Mouse (Mus musculus): ENCODE data around the gene Asna1. TPM values are rescaled to one million over a fixed set of nuclear protein-coding genes. Genes with fewer than 3 reads are reported as not detected.

The Asna1 gene
- polyA plus RNA-seq, 1 experiment, result 266 TPM

DNA sequence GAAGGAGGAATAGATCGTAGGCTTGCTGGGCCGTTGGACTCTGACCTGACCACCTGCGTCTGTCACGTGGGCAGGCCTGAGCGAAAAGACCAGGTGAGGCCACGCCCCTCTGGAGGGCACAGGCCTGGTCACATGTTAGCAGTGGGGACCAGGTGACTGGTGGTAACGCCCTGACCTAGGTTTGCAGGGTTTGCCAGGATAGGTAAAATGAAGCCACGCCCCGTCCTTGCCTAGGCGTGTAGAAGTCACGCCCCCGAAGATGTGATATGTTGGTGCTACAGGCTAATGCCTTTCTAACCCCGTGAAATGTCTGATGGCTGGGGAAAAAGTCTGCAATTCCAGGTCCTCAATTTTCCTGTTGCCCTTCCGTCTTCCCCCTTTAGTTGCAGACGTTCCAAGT lies 34.2 kb downstream of the Asna1 start:
- DNase-seq, result peak; percentile 97
- Histone ChIP-seq H3K27me3 (replicated peaks; ENCODE audit: control insufficient read depth, insufficient read depth, low read length) (no peaks in the 10 kb centered on the region), H3K4me1 (ENCODE audit: control insufficient read depth, insufficient read depth, low read length) (peaks cover 8% of the 10 kb centered on the region; the same call in 1 of the 2 replicates), H3K27ac (ENCODE audit: insufficient read depth, low read depth, low read length) (peak overlapping the region; percentile 90), H3K36me3 (ENCODE audit: control insufficient read depth, insufficient read depth, low read length) (no peaks in the 10 kb centered on the region), H3K4me3 (ENCODE audit: insufficient read depth, low read depth, low read length) (peak overlapping the region; percentile 60)
- 4% methylated on average over 15 of the region's 15 CpGs for WGBS
- no peak for TF ChIP-seq POLR2A (IDR thresholded peaks at IDR 0.05; ENCODE audit: low read depth, low read length)
- no peak for TF ChIP-seq CTCF (conservative IDR thresholded peaks at IDR 0.05; ENCODE audit: insufficient read depth, insufficient read length, low read depth, low read length)

- peaks cover 8% of the 10 kb centered on the region; the same call in 1 of the 2 replicates for H3K4me1 ChIP-seq (ENCODE audit: control insufficient read depth, insufficient read depth, low read length)
- H3K27ac ChIP-seq (ENCODE audit: insufficient read depth, low read depth, low read length), result peak within 1 kb of the TSS; percentile 90
- under 1% methylated on average over 28 of the region's 28 CpGs for WGBS
- H3K4me3 ChIP-seq (ENCODE audit: insufficient read depth, low read depth, low read length), result peak within 1 kb of the TSS; percentile 60
- peak; percentile 99 for DNase-seq
- H3K36me3 ChIP-seq (ENCODE audit: control insufficient read depth, insufficient read depth, low read length), result no peaks in the 10 kb centered on the region
- no peaks in the 10 kb centered on the region for H3K27me3 ChIP-seq (replicated peaks; ENCODE audit: control insufficient read depth, insufficient read depth, low read length)
- no peak for TF ChIP-seq POLR2A (IDR thresholded peaks at IDR 0.05; ENCODE audit: low read depth, low read length)
- peak; percentile 98 for TF ChIP-seq CTCF (conservative IDR thresholded peaks at IDR 0.05; ENCODE audit: insufficient read depth, insufficient read length, low read depth, low read length)
These were observed 34.7 kb downstream of the Asna1 start, which contains the start of gene Hook2 for GRCm38 (mm10) chr8:84990349-84990748. TSS of gene Hook2 (plus strand) at chr8:84990603.

DNA sequence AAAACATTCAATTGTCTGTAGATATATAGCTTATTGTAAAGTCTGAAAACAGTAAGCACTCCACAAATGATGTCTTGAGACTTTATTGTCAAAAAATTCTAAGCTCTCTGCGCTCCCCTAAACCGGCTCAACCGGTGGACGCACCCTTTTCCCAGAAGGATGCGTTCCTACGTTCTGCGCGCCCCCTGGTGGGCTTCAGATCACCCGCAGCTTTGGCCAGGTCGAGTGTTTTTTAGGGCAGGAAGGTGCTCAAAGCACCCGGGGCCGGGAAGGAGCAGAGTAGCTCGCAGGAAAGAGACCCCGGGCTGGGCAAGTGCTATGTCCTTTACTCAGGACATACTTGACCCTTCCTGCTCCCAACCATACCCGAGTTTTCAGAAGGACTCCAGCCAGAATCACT lies 35.3 kb downstream of the Asna1 start:
- H3K27me3 ChIP-seq (replicated peaks; ENCODE audit: control insufficient read depth, insufficient read depth, low read length), result no peaks in the 10 kb centered on the region
- peak; percentile 96 for DNase-seq
- WGBS, result 0% methylated on average over 15 of the region's 15 CpGs
- peak; percentile 89 for TF ChIP-seq CTCF (conservative IDR thresholded peaks at IDR 0.05; ENCODE audit: insufficient read depth, insufficient read length, low read depth, low read length)
- no peak for TF ChIP-seq POLR2A (IDR thresholded peaks at IDR 0.05; ENCODE audit: low read depth, low read length)
- H3K4me1 ChIP-seq (ENCODE audit: control insufficient read depth, insufficient read depth, low read length), result peaks cover 13% of the 10 kb centered on the region; the same call in 1 of the 2 replicates
- H3K27ac ChIP-seq (ENCODE audit: insufficient read depth, low read depth, low read length), result peak overlapping the region; percentile 63
- H3K4me3 ChIP-seq (ENCODE audit: insufficient read depth, low read depth, low read length), result peak overlapping the region; percentile 50
- H3K36me3 ChIP-seq (ENCODE audit: control insufficient read depth, insufficient read depth, low read length), result no peaks in the 10 kb centered on the region

GRCm38 (mm10) chr8:84989311-84989731 lies 35.8 kb downstream of the Asna1 start:
- peak; percentile 95 for DNase-seq
- 8% methylated on average over 15 of the region's 15 CpGs for WGBS
- Histone ChIP-seq H3K4me1 (ENCODE audit: control insufficient read depth, insufficient read depth, low read length) (peaks cover 17% of the 10 kb centered on the region), H3K27ac (ENCODE audit: insufficient read depth, low read depth, low read length) (peak overlapping the region; percentile 64), H3K36me3 (ENCODE audit: control insufficient read depth, insufficient read depth, low read length) (no peaks in the 10 kb centered on the region), H3K4me3 (ENCODE audit: insufficient read depth, low read depth, low read length) (no peak overlapping the region), H3K27me3 (replicated peaks; ENCODE audit: control insufficient read depth, insufficient read depth, low read length) (no peaks in the 10 kb centered on the region)
- TF ChIP-seq CTCF (conservative IDR thresholded peaks at IDR 0.05; ENCODE audit: insufficient read depth, insufficient read length, low read depth, low read length), result no peak
- TF ChIP-seq POLR2A (IDR thresholded peaks at IDR 0.05; ENCODE audit: low read depth, low read length), result no peak

- DNase-seq, result no peak
- H3K4me3 ChIP-seq (ENCODE audit: insufficient read depth, low read depth, low read length), result no peak overlapping the region
- no peaks in the 10 kb centered on the region for H3K36me3 ChIP-seq (ENCODE audit: control insufficient read depth, insufficient read depth, low read length)
- no peak for TF ChIP-seq CTCF (conservative IDR thresholded peaks at IDR 0.05; ENCODE audit: insufficient read depth, insufficient read length, low read depth, low read length)
- TF ChIP-seq POLR2A (IDR thresholded peaks at IDR 0.05; ENCODE audit: low read depth, low read length), result no peak
- peaks cover 20% of the 10 kb centered on the region for H3K4me1 ChIP-seq (ENCODE audit: control insufficient read depth, insufficient read depth, low read length)
- H3K27ac ChIP-seq (ENCODE audit: insufficient read depth, low read depth, low read length), result no peak overlapping the region
- WGBS, result 75% methylated on average over 2 of the region's 2 CpGs
- H3K27me3 ChIP-seq (replicated peaks; ENCODE audit: control insufficient read depth, insufficient read depth, low read length), result no peaks in the 10 kb centered on the region
These were observed 37.2 kb downstream of the Asna1 start for GRCm38 (mm10) chr8:84987903-84988302.

- Histone ChIP-seq H3K27ac (ENCODE audit: insufficient read depth, low read depth, low read length) (no peak overlapping the region), H3K27me3 (replicated peaks; ENCODE audit: control insufficient read depth, insufficient read depth, low read length) (no peaks in the 10 kb centered on the region), H3K36me3 (ENCODE audit: control insufficient read depth, insufficient read depth, low read length) (no peaks in the 10 kb centered on the region), H3K4me1 (ENCODE audit: control insufficient read depth, insufficient read depth, low read length) (peaks cover 25% of the 10 kb centered on the region), H3K4me3 (ENCODE audit: insufficient read depth, low read depth, low read length) (no peak overlapping the region)
- TF ChIP-seq POLR2A (IDR thresholded peaks at IDR 0.05; ENCODE audit: low read depth, low read length), result no peak
- no peak for TF ChIP-seq CTCF (conservative IDR thresholded peaks at IDR 0.05; ENCODE audit: insufficient read depth, insufficient read length, low read depth, low read length)
- WGBS, result 88% methylated on average over 5 of the region's 5 CpGs
- no peak for DNase-seq
These were observed 37.7 kb downstream of the Asna1 start for GRCm38 (mm10) chr8:84987388-84987787.

DNA sequence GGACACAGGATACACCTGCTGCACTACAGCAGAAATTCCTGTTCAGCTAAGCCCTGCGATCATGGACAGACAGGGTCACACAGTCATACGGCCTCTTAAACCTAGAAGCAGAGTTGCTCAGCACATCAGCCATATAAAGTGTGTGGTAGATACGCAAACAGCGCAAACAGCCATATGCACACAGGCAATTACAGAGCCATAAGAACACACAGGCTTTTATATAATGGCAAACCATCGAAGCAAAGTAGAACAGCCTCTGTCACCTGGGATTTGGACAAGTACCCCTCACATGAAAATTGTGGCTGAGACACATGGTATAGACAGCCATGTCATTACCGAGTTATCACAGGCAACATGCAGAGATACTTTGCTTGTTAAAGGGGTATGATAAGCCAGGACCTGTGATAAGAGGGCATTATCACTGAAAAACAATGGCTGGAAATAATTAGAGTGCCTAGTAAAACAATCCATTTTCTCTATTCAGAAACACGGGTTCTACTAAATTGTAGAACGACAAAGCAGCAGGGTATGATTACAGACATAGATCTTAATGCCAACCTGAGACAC lies 38.6 kb downstream of the Asna1 start:
- no peak for TF ChIP-seq POLR2A (IDR thresholded peaks at IDR 0.05; ENCODE audit: low read depth, low read length)
- TF ChIP-seq CTCF (conservative IDR thresholded peaks at IDR 0.05; ENCODE audit: insufficient read depth, insufficient read length, low read depth, low read length), result no peak
- Histone ChIP-seq H3K27ac (ENCODE audit: insufficient read depth, low read depth, low read length) (peak overlapping the region; percentile 84), H3K36me3 (ENCODE audit: control insufficient read depth, insufficient read depth, low read length) (no peaks in the 10 kb centered on the region), H3K27me3 (replicated peaks; ENCODE audit: control insufficient read depth, insufficient read depth, low read length) (no peaks in the 10 kb centered on the region), H3K4me1 (ENCODE audit: control insufficient read depth, insufficient read depth, low read length) (peaks cover 34% of the 10 kb centered on the region), H3K4me3 (ENCODE audit: insufficient read depth, low read depth, low read length) (peak overlapping the region; percentile 34)
- no peak for DNase-seq
- WGBS, result 43% methylated on average over 8 of the region's 8 CpGs
